Mouse (Mus musculus) kidney, adult 2 months (tissue): ENCODE data around the gene Ptprm. TPM values are rescaled to one million over a fixed set of nuclear protein-coding genes. Genes with fewer than 3 reads are reported as not detected.
A peak's percentile ranks its signal among the peaks of the same experiment; 100 is the strongest.

Experiments
- DNase-seq: peaks from one replicate; pipeline ENCODE4 v3.0.0; 2021
- H3K27ac ChIP-seq: fragments of 200-500 bp; 2 replicates; pipeline ENCODE4 v1.5.1; 2012; ENCODE audit warnings: low read depth, low read length, control low read depth, inconsistent platforms; ENCODE audit not compliant: insufficient read depth
- H3K27me3 ChIP-seq: fragments of 200-500 bp; replicated peaks from 2 replicates; pipeline ENCODE4 v1.6.1; 2012; ENCODE audit warnings: mild to moderate bottlenecking, moderate library complexity, low read length, inconsistent platforms; ENCODE audit not compliant: control insufficient read depth, insufficient read depth
- H3K36me3 ChIP-seq: fragments of 200-500 bp; 2 replicates; pipeline ENCODE4 v1.6.1; 2012; ENCODE audit warnings: mild to moderate bottlenecking, moderate library complexity, low read length, inconsistent platforms; ENCODE audit not compliant: control insufficient read depth, insufficient read depth
- H3K4me1 ChIP-seq: fragments of 200-500 bp; 2 replicates; pipeline ENCODE4 v1.6.1; 2011; ENCODE audit warnings: low read length; ENCODE audit not compliant: control insufficient read depth, insufficient read depth
- H3K4me3 ChIP-seq: fragments of 200-500 bp; 2 replicates; pipeline ENCODE4 v1.5.1; 2011; ENCODE audit warnings: mild to moderate bottlenecking, low read depth, low read length, control low read depth; ENCODE audit not compliant: insufficient read depth
- CTCF ChIP-seq: fragments of 200-500 bp; conservative IDR thresholded peaks from 2 replicates; pipeline ENCODE4 v1.5.1; 2011; ENCODE audit warnings: low read depth, mild to moderate bottlenecking, control low read depth, low read length, moderate library complexity, mixed read lengths; ENCODE audit not compliant: insufficient read depth, insufficient read length
- POLR2A ChIP-seq: fragments of 200-500 bp; IDR thresholded peaks from one replicate; pipeline ENCODE4 v1.6.1; 2011; ENCODE audit warnings: low read depth, low read length, control low read depth
- WGBS: fragments of 180-500 bp; shearing (Covaris S2); methylation state at CpG from one replicate; pipeline ENCODE4 v1.1.7; 2018; 5-methylcytosine and 5-hydroxymethylcytosine counted together
- polyA plus RNA-seq: library from polyadenylated mRNA; depleted of rRNA; stranded (reverse); fragments of >200 nt; gene quantifications from 2 replicates; pipeline ENCODE4 v1.2.3, GENCODE M21; 2012

Gene Ptprm
- polyA plus RNA-seq, 1 experiment: 9.6 TPM

DNA sequence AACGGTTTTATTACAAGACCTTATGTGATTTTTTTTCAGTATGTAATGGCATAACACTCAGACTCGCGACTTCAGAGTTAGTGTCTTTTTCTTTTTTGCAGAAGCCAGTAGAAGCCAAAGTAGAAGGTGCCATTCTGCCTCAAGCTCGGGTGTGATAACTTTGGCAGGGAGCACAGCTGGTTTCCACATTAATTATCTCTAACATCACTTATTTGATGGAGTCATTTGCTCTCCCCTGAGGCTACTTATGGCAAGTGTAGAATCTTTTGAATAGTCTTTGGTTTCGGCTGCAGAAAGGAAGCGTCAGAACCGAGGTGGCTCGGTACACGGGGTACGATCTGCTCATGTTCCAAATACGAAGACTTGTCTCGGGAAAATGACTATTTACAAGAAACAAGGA, 620.7 kb downstream of the Ptprm start:
- H3K36me3 ChIP-seq: no peaks in the 10 kb centered on the region
- WGBS: 91% methylated on average over 12 of the region's 12 CpGs
- no peak overlapping the region for H3K27ac ChIP-seq
- H3K4me1 ChIP-seq: no peaks in the 10 kb centered on the region
- no peak overlapping the region for H3K4me3 ChIP-seq
- TF ChIP-seq POLR2A (no peak), CTCF (no peak)
- H3K27me3 ChIP-seq: no peaks in the 10 kb centered on the region
- no peak for DNase-seq

DNA sequence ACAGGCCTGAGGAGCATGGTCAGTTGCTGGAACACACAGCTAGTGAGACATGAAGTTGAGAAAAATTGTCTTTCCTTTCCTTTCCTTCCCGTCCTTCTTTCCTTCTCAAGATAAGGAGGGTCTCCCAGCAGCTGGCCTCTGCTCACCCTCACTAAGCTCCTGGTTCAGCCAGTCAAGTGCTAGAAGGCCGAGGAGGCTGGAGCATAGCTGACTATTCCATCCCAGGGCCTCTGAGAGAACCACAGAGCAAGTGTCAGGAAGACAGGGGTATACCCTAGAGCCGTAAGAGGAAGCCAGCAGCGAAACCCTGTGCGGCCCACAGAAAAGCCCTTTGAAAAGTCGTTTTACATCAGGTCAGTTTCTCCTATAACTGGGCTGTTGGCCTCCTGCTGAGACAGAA, 624.3 kb downstream of the Ptprm start:
- 76% methylated on average over 6 of the region's 6 CpGs for WGBS
- TF ChIP-seq POLR2A: no peak
- TF ChIP-seq CTCF: no peak
- Histone ChIP-seq H3K27ac (no peak overlapping the region), H3K4me1 (no peaks in the 10 kb centered on the region), H3K4me3 (no peak overlapping the region), H3K36me3 (no peaks in the 10 kb centered on the region), H3K27me3 (no peaks in the 10 kb centered on the region)
- no peak for DNase-seq

- WGBS: 48% methylated on average over 9 of the region's 9 CpGs
- no peaks in the 10 kb centered on the region for H3K4me1 ChIP-seq
- TF ChIP-seq POLR2A (no peak), CTCF (no peak)
- H3K27me3 ChIP-seq: no peaks in the 10 kb centered on the region
- no peak overlapping the region for H3K4me3 ChIP-seq
- no peaks in the 10 kb centered on the region for H3K36me3 ChIP-seq
- DNase-seq: peak; percentile 52
- no peak overlapping the region for H3K27ac ChIP-seq
Measured at GRCm38 (mm10) chr17:66720992-66721351, 633.3 kb downstream of the Ptprm start.

DNA sequence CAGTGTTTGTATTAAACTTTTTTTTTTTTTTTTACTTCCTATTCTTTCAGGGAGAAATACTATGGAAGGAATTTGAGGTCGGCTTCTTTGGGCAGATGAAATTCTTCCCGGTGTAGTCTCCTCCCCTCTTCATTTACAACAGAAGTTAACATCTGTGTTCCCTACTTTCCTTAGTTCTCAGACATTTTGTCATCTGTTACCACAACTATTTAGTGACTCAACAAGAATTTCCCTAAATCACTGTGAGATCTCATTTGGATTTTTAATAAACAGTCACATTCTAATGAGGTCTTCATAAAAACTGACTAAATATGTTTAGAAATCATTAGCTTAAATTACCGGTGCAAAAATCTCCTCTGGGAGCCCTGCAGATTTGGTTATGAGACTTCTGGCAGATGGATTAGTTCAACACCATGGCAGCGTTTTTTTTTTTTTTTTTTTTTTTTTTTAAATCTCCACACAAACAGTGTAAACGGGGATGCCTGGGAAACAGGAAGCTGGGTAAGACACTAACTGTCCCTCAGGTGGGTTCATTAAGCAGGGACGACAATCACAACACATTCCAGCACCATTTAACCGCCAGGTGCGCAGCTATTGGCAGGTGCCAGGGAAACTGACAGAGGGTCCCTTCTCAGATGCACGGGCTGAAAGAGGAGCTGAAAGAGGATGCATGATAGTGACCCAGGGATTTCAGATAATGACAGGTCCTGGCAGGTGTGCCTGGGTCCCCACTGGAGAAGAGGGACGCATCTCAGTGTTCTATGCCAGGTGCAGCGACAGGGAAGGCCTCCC, 633.9 kb downstream of the Ptprm start:
- 51% methylated on average over 11 of the region's 11 CpGs for WGBS
- no peak for DNase-seq
- Histone ChIP-seq H3K27ac (no peak overlapping the region), H3K4me3 (no peak overlapping the region), H3K36me3 (no peaks in the 10 kb centered on the region), H3K27me3 (no peaks in the 10 kb centered on the region), H3K4me1 (no peaks in the 10 kb centered on the region)
- TF ChIP-seq CTCF (no peak), POLR2A (no peak)

DNA sequence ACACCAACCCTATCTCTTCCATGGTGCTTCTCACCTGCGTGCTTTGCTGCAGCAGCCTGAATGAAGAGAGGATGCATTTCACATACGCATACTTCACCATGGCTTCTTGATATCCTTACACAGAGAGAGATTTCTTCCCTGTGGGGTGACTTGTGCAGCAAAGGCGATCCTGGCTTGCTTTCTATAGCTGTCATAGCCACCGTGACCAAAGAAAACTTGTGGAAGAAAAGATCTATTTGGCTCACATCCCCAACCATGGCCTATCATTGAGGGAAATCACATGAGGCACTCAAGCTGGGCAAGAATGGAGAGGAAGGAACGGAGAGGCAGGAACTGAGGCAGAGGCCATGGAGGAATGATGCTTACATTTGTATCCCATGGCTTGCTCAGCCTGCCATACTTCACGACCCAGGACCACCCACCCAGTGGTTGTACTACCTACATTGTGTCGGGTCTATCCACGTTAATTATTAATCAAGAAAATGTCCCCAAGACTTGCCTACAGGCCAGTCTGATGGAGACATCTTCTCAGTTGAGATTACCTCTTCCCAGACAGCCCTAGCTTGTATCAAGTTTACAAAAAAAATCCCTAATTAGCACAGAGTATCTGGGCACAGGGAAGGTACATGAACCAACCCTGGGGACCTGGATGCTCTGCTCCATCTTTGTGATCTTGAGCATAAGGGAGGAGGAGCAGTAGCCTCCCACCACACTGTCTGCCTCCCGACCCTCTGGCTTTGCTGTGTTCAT, 641.6 kb downstream of the Ptprm start:
- Histone ChIP-seq H3K27ac (no peak overlapping the region), H3K36me3 (no peaks in the 10 kb centered on the region), H3K4me3 (no peak overlapping the region), H3K27me3 (no peaks in the 10 kb centered on the region), H3K4me1 (no peaks in the 10 kb centered on the region)
- WGBS: 84% methylated on average over 9 of the region's 9 CpGs
- no peak for DNase-seq
- TF ChIP-seq CTCF: no peak
- no peak for TF ChIP-seq POLR2A

DNA sequence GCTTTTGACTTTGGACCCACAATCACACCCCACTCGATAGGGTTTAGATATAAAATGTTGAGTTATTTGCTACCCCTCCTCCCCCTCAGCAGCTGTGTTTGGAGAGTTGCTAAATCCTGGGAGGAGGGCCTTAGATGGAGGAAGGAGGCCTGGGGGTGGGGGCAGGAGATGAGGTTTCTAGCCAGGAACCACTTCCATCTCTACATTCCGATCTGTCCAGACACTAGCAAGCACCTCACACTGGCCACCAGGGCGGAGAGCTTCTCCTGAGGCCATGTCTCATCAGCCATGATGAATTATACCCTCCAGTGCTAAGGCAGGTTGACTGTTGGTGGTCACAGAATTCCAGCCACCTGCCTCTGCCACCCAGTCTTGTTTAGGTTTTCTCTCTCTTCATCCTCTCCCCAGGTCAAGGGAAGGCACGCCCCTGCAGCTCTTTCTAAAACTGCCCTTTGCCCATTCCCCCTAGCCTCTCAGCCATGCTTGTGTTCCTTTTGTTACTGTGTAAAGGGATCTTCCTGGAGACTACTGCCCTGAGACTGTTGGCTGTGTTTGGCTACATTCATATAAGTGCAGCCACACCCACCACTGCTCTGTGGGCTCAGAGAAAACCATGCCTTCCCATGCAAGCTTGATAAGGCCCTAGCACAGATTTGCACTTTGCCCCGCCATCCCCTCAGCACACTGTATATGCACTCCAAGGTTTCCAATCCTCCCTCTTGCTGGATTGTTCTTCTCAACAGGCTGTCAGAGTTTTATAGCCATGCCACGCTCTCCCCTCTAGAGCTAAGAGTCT, 642.8 kb downstream of the Ptprm start:
- no peak for TF ChIP-seq CTCF
- TF ChIP-seq POLR2A: no peak
- Histone ChIP-seq H3K27me3 (no peaks in the 10 kb centered on the region), H3K27ac (no peak overlapping the region), H3K4me3 (no peak overlapping the region), H3K36me3 (no peaks in the 10 kb centered on the region), H3K4me1 (no peaks in the 10 kb centered on the region)
- WGBS: 64% methylated on average over 6 of the region's 6 CpGs
- DNase-seq: no peak

GRCm38 (mm10) chr17:66710568-66710967, 643.7 kb downstream of the Ptprm start:
- H3K36me3 ChIP-seq: no peaks in the 10 kb centered on the region
- 53% methylated on average over 4 of the region's 4 CpGs for WGBS
- DNase-seq: no peak
- no peak overlapping the region for H3K4me3 ChIP-seq
- H3K27ac ChIP-seq: no peak overlapping the region
- TF ChIP-seq POLR2A (no peak), CTCF (no peak)
- no peaks in the 10 kb centered on the region for H3K27me3 ChIP-seq
- no peaks in the 10 kb centered on the region for H3K4me1 ChIP-seq
